Mouse (Mus musculus): ENCODE results near the gene Cox4i2. TPM values are rescaled to one million over a fixed set of nuclear protein-coding genes. Genes with fewer than 3 reads are reported as not detected.

The Cox4i2 gene
- not detected for polyA plus RNA-seq (2014; fragmentation: Illumina TruSeq; extraction: RNeasy Lipid Tissue Mini Kit (QIAGEN cat#74804); ENCODE audit: low read depth, low replicate concordance)

DNA sequence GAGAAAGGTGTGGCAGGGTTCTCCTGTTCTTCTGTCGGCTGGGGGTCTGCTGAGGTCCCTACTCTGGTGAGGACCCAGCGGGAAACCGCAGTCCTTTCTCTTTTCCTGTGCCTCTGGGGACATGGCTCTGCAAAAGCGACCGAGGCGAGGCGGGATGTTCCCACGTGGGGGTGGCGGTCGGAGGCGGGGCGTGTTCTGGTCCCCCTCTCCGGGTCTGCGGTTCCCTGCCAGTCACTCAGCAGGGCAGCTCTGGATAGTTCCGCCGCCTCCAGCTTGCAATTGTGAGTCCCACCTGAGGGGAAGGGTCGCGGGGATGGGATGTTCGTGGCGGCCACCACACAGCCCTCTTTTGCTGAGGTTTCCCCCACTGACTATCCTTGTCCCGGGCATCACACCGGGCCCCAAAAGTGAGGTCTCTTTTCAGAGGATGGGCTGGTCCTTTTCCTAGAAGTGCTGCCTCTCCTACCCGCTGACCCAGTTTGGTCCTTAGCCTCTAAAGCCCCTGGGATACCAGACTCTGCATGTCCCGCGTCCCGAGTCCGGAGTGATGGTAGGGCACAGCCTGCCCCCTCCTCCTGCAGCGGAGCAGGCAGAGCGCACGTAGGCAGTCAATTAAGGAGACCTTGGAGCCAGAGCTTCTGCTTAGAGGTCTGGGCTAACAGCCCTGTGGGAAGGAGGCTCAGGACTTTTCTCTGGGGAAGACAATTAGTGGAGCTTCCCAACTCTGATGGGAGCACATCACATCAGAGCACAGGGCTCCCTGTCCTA is at the start of gene Cox4i2:
Gene Cox4i2 (plus strand): TSS at position 230 of the 768 bp plus-strand sequence.

DNA sequence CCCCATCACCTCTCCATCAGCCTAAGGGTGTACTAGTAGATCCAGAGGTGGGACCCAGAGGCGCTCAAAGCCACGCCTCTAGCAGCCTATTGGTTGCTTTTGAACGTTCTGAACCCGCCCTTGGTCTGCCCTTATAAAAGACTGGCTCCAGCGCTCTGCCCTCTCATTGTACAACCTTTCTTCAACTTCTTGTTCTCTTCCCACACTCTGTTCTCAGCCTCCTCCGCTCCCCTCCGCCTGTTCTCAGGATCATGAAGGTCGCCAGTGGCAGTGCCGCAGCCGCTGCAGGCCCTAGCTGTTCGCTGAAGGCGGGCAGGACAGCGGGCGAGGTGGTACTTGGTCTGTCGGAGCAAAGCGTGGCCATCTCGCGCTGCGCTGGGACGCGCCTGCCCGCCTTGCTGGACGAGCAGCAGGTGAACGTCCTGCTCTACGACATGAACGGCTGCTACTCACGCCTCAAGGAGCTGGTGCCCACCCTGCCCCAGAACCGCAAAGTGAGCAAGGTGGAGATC is 17.8 kb upstream of the Cox4i2 start, which contains the start of gene Id1:
Gene Id1 (plus strand): TSS at position 162 of the 512 bp plus-strand sequence.

Other genes with a start within 250 kb of the Cox4i2 start
- gene Defb26, start 242.5 kb upstream of the Cox4i2 start, polyA plus RNA-seq (2014; fragmentation: Illumina TruSeq; extraction: RNeasy Lipid Tissue Mini Kit (QIAGEN cat#74804); ENCODE audit: low read depth, low replicate concordance) = not detected
- gene Defb28, start 235.9 kb upstream of the Cox4i2 start, polyA plus RNA-seq (2014; fragmentation: Illumina TruSeq; extraction: RNeasy Lipid Tissue Mini Kit (QIAGEN cat#74804); ENCODE audit: low read depth, low replicate concordance) = not detected
- not detected for gene Defb29, start 214.1 kb upstream of the Cox4i2 start, polyA plus RNA-seq (2014; fragmentation: Illumina TruSeq; extraction: RNeasy Lipid Tissue Mini Kit (QIAGEN cat#74804); ENCODE audit: low read depth, low replicate concordance)
- not detected for gene Gm17416, start 184.8 kb upstream of the Cox4i2 start, polyA plus RNA-seq (2014; fragmentation: Illumina TruSeq; extraction: RNeasy Lipid Tissue Mini Kit (QIAGEN cat#74804); ENCODE audit: low read depth, low replicate concordance)
- not detected for gene Defb21, start 181.4 kb upstream of the Cox4i2 start, polyA plus RNA-seq (2014; fragmentation: Illumina TruSeq; extraction: RNeasy Lipid Tissue Mini Kit (QIAGEN cat#74804); ENCODE audit: low read depth, low replicate concordance)
- not detected for gene Defb19, start 173.9 kb upstream of the Cox4i2 start, polyA plus RNA-seq (2014; fragmentation: Illumina TruSeq; extraction: RNeasy Lipid Tissue Mini Kit (QIAGEN cat#74804); ENCODE audit: low read depth, low replicate concordance)
- not detected for gene Defb45, start 154.8 kb upstream of the Cox4i2 start, polyA plus RNA-seq (2014; fragmentation: Illumina TruSeq; extraction: RNeasy Lipid Tissue Mini Kit (QIAGEN cat#74804); ENCODE audit: low read depth, low replicate concordance)
- gene Defb36, start 149.8 kb upstream of the Cox4i2 start, polyA plus RNA-seq (2014; fragmentation: Illumina TruSeq; extraction: RNeasy Lipid Tissue Mini Kit (QIAGEN cat#74804); ENCODE audit: low read depth, low replicate concordance) = not detected
- gene Defb25, start 131.1 kb upstream of the Cox4i2 start, polyA plus RNA-seq (2014; fragmentation: Illumina TruSeq; extraction: RNeasy Lipid Tissue Mini Kit (QIAGEN cat#74804); ENCODE audit: low read depth, low replicate concordance) = not detected
- not detected for gene Rem1, start 127.2 kb upstream of the Cox4i2 start, polyA plus RNA-seq (2014; fragmentation: Illumina TruSeq; extraction: RNeasy Lipid Tissue Mini Kit (QIAGEN cat#74804); ENCODE audit: low read depth, low replicate concordance)
- 35.5 TPM for gene H13, start 84.7 kb upstream of the Cox4i2 start, polyA plus RNA-seq (2014; fragmentation: Illumina TruSeq; extraction: RNeasy Lipid Tissue Mini Kit (QIAGEN cat#74804); ENCODE audit: low read depth, low replicate concordance)
- 6.6 TPM for gene Mcts2, start 67.1 kb upstream of the Cox4i2 start, polyA plus RNA-seq (2014; fragmentation: Illumina TruSeq; extraction: RNeasy Lipid Tissue Mini Kit (QIAGEN cat#74804); ENCODE audit: low read depth, low replicate concordance)
- 8.1 TPM for gene Id1, start 17.9 kb upstream of the Cox4i2 start, polyA plus RNA-seq (2014; fragmentation: Illumina TruSeq; extraction: RNeasy Lipid Tissue Mini Kit (QIAGEN cat#74804); ENCODE audit: low read depth, low replicate concordance)
- gene Bcl2l1, start 77.6 kb downstream of the Cox4i2 start, polyA plus RNA-seq (2014; fragmentation: Illumina TruSeq; extraction: RNeasy Lipid Tissue Mini Kit (QIAGEN cat#74804); ENCODE audit: low read depth, low replicate concordance) = 12.8 TPM
- 0.37 TPM for gene Tpx2, start 93.8 kb downstream of the Cox4i2 start, polyA plus RNA-seq (2014; fragmentation: Illumina TruSeq; extraction: RNeasy Lipid Tissue Mini Kit (QIAGEN cat#74804); ENCODE audit: low read depth, low replicate concordance)
- not detected for gene Mylk2, start 157.2 kb downstream of the Cox4i2 start, polyA plus RNA-seq (2014; fragmentation: Illumina TruSeq; extraction: RNeasy Lipid Tissue Mini Kit (QIAGEN cat#74804); ENCODE audit: low read depth, low replicate concordance)
- gene Foxs1, start 179.0 kb downstream of the Cox4i2 start, polyA plus RNA-seq (2014; fragmentation: Illumina TruSeq; extraction: RNeasy Lipid Tissue Mini Kit (QIAGEN cat#74804); ENCODE audit: low read depth, low replicate concordance) = not detected
- not detected for gene Dusp15, start 197.5 kb downstream of the Cox4i2 start, polyA plus RNA-seq (2014; fragmentation: Illumina TruSeq; extraction: RNeasy Lipid Tissue Mini Kit (QIAGEN cat#74804); ENCODE audit: low read depth, low replicate concordance)
- not detected for gene Ttll9, start 208.3 kb downstream of the Cox4i2 start, polyA plus RNA-seq (2014; fragmentation: Illumina TruSeq; extraction: RNeasy Lipid Tissue Mini Kit (QIAGEN cat#74804); ENCODE audit: low read depth, low replicate concordance)